Mouse (Mus musculus): ENCODE measurements around the gene 4930516K23Rik.

The 4930516K23Rik gene

DNA sequence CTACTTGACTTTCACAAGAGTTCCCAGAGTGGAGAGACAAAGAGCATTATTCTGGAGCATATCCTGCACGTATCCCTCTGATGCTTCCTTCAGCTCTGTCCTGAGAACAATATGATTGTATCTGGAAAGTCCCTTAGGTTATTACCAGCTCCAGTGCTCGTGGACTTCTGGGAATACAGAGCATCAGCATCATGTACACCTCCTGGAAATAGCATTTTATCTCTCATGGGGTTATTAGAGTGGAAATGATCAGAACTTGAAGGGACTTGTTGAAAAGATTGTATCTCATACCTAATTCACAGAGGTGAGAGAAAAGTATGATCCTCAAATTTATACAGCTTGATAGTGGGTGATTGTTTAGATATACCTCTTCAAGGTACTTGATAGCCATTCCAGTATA lies at the start of gene 4930516K23Rik:
Gene 4930516K23Rik (minus strand): TSS at position 101 of the 400 bp plus-strand sequence.
- ATAC-seq (ENCODE audit: insufficient number of reproducible peaks, low FRiP score, low TSS enrichment) = no peak

DNA sequence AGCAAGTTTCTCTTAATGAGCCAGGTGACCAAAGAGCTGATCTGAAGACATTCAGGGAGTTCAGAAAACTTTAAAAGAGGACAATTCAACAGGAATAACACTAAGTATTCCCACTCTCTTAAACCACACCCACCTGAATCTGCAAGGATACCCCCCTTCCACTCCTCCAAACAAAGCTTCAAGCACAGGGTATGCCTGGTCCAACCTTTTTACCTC lies 43.4 kb upstream of the 4930516K23Rik start, which contains the start of gene Olfr646:
Gene Olfr646 (plus strand): TSS at position 117 of the 216 bp plus-strand sequence.
- no peak for ATAC-seq (ENCODE audit: insufficient number of reproducible peaks, low FRiP score, low TSS enrichment)

DNA sequence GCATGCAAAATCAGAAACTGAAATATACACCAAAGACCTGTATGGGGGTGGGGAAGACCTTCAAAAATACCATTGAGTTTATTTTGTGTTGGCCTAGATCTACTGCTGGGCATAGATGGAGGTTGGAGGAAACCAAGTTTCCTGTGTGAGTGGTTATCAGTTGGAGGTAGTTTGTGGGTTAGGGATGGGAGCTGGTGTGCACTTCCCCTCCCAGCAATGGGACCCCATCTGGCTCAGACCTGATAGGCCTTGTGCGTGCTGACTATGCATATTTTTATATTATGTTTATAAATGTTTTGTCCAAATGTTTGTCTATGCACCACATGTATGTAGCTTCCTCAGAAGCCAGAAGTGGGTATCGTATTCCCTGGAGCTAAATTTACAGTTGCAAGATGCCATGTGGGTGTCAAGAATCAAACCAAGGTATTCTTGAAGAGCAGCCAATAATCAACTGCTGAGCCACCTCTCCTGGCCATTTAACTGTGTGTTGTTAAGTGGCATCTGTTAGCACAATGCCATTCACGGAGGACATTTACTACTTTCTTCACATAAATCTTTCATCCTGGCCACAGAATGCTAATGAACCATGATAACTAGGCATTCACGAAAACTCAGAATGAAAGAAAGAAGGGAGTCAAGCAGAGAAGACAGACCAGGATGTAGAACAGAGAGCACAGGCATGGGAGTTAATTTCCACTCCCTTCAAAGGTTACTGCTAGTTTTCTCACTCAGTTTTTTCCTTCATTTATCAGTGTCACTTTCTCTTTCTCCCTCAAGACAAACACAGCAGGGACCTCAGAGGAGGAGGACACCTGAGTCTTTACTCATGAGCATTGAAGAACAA lies 42.9 kb upstream of the 4930516K23Rik start:
- no peak for ATAC-seq (ENCODE audit: insufficient number of reproducible peaks, low FRiP score, low TSS enrichment)

DNA sequence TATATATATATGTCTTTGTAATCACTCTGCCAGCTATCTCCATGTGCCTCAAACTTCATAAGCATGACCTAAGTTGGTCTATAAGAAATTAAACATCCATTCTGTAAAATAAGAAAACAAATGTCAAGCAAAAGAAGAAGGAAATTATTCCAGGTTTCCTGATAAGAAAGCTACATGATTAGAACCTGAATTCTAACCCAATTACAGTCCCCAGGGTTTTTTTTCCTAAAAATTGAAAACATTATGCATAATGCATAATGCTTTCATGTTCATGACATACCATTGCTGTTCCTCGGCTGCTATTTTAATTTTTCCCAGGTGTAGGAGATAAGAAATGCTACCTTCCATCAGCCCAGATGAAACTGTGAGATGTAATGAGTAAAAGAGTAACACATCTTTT lies 24.1 kb upstream of the 4930516K23Rik start, which contains the start of gene Olfr645:
Gene Olfr645 (minus strand): TSS at position 101 of the 400 bp plus-strand sequence.
- ATAC-seq (ENCODE audit: insufficient number of reproducible peaks, low FRiP score, low TSS enrichment) = no peak

DNA sequence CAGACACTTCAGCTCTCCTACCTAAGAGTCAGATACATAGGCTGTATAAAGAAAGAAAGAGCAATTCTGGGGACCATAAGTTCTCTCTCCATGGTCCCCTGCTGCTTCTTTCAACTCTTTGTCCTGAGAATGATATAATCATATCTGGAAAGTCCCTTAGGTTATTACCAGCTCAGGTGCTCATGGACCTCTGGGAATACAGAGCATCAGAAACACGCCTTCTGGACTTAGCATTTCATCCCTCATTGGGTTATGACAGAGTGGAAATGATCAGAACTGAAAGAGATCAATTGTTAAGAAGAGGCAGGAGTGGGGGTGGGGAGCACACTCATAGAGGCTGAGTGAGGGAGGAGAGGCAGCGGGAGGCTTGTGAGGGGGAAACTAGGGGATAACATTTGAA lies 10.5 kb upstream of the 4930516K23Rik start, which contains the start of gene Olfr644:
Gene Olfr644 (minus strand): TSS at position 101 of the 400 bp plus-strand sequence.
- no peak for ATAC-seq (ENCODE audit: insufficient number of reproducible peaks, low FRiP score, low TSS enrichment)

DNA sequence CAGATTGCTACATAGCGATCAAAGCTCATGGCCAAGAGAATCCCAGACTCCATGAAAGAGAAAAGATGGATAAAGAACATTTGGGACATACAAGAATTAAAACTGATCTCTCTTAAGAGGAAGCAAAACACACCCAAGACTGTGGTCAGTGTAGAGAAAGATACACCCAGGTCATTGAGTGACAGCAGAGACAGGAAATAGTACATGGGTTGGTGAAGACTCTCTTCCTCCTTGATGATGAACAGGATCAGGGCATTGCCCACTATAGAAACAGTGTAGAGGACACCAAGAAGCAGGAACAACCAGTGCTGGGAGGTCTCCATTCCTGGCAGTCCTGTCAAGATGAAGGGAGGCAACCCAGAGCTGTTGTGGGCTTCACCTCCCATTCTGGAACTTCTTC lies 2.0 kb downstream of the 4930516K23Rik start:
- no peak for ATAC-seq (ENCODE audit: insufficient number of reproducible peaks, low FRiP score, low TSS enrichment)

DNA sequence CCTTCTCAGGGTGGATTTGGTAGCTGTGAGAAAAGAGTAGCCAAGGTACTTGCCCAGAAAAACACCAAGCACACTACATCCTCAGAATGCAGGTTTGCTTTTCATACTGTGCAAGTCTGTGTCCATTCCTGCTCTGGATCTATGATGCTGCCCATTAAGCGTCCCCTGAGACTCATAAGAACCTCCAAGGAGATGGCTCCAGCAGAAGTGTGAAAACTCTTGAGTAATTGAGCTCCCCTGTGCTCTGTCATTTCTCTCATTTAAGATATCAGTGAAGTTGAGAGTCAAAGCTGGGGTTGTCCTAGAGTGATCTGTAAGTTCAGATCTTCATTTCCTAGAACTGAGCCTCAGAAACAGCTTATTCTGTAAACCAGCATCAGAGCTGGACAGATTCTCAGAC lies 8.7 kb downstream of the 4930516K23Rik start, which contains the start of gene Olfr642:
Gene Olfr642 (minus strand): TSS at position 101 of the 400 bp plus-strand sequence.
- no peak for ATAC-seq (ENCODE audit: insufficient number of reproducible peaks, low FRiP score, low TSS enrichment)

DNA sequence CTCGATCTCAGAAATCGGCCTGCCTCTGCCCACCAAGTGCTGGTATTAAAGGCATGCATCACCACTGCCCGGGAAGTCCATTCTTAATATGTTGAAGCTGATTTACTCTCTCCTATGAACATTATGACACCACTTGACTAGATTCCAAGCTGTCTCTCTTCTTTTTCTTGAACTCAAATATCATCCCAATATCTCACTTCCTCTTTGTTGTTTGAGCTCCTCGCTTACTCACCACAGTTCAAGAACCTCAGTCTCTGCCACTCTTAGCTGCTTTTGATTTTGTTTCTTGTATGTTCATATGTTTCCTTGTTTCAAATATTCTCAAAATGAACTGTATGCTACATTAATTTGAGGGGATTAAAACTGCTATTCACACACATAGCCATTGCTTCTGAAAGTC lies 10.5 kb downstream of the 4930516K23Rik start:
- no peak for ATAC-seq (ENCODE audit: insufficient number of reproducible peaks, low FRiP score, low TSS enrichment)

DNA sequence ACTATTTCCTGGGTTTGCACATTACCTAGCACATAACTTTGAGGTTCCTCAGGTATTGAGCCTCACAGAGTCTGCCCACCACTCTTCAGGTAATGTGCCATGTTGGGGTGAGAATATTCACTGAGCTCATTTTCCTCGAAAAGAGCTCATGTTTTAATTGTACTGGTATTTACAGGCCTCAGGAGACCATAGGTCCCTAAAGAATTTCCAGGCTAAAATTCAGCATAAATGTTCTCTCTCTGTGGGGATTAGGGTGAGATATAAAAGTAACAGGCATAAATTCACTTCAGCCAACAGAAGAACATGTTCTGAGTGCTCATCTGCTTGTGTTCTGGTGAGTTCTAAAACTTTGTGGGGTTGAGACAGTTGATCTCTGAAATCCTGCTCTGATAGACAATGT lies 26.1 kb downstream of the 4930516K23Rik start, which contains the start of gene Olfr641:
Gene Olfr641 (plus strand): TSS at position 301 of the 400 bp plus-strand sequence.
- ATAC-seq (ENCODE audit: insufficient number of reproducible peaks, low FRiP score, low TSS enrichment) = no peak

DNA sequence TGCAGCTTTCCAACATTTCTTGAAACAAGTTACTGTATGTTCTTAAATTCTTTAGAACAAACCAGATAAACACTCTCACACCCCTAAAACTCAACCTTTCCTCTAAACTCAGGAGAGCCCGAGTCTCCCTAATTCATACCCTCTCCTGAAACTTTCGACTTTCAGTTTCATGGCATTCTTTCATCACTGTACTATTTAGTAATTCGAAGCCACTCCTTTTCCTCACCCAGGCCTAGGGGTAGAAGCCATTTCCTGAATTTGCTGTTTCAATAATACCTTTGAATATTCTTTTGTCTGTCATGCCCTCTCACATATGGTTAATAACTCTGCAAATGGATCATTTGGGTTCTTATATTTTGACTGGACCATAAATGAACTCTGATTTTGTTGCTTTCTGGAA lies 34.3 kb downstream of the 4930516K23Rik start:
- no peak for ATAC-seq (ENCODE audit: insufficient number of reproducible peaks, low FRiP score, low TSS enrichment)

DNA sequence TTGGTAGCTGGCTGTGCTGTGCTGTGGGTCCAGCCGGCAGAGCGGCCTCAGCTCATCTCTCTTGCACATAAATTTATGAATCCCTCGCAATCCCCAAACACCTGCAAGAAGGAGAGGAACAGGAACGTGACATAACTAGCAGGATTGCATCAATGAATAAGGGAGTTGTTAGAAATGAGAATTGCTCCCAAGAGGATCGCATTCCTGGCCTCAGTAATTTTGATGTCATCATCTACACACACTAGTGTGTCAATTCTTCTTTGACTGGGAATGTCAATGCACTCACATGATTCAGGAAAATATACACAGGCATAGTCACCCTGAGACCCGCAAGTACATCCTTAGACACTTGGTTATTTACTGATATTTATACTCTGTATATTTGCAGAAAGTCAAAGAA lies 35.8 kb downstream of the 4930516K23Rik start, which contains the start of gene Olfr640:
Gene Olfr640 (minus strand): TSS at position 101 of the 400 bp plus-strand sequence.
- ATAC-seq (ENCODE audit: insufficient number of reproducible peaks, low FRiP score, low TSS enrichment) = no peak

DNA sequence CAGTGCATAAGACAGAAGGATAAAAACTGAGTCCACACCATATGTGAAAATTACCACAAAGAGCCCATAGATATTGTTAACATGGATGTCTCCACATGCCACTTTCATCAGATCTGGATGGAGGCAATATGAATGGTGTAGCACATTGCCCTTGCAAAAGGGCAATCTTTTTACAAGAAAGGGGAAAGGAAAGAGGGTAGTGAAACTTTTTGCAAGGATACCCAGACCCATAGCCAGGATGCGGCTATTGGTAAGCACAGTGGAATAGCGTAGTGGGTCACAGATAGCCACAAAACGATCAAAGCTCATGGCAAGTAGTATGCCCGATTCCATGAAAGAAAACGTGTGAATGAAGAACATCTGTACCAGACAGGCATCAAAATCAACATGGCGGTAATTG lies 39.6 kb downstream of the 4930516K23Rik start:
- ATAC-seq (ENCODE audit: insufficient number of reproducible peaks, low FRiP score, low TSS enrichment) = no peak

DNA sequence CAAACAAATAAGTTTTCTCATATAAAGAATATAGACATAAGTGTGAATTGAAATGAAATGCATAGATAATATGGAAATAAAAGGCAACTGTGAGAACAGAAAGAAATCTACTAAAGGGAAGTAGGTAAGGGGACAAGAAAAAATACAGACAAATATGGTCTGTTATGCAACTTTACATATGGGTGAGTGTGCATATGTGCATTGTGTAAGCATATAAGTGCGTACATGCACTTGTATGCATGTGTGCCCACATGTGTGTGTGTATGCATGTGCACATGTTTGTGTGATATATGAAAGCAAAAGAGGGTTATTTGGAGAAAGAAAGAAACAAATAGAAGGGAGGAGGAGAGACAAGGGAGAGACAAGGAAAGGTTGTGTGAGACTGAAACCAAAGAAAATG lies 42.3 kb downstream of the 4930516K23Rik start:
- ATAC-seq (ENCODE audit: insufficient number of reproducible peaks, low FRiP score, low TSS enrichment) = no peak

DNA sequence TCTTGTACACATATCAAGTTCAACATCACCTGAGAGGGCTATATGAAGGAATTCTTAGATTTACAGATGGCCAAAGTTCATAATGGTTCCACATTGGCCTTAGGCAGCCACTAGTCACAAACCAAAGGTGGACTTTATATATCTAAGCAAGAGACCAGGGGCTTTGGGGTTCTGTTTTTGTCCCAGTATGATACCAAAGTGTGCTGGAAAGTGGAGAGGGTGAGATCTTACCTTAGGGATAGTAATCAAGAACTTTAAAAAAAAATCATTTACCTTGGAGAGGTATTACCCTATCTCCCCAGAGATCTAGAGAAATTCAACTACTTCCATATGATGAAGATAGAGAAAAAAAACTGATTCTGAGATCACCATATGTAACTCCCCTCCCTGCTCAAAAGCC lies 44.0 kb downstream of the 4930516K23Rik start, which contains the start of gene Olfr639:
Gene Olfr639 (minus strand): TSS at position 101 of the 400 bp plus-strand sequence.
- ATAC-seq (ENCODE audit: insufficient number of reproducible peaks, low FRiP score, low TSS enrichment) = no peak

Measured in cerebellum, adult (tissue).